Mouse (Mus musculus) WW6 (cell line): ENCODE results near the gene Olfr1368.

Experiments
- DNase-seq: peaks from one replicate; pipeline ENCODE4 v3.0.0-alpha.2; 2013; ENCODE audit warnings: low read depth, low spot score

The Olfr1368 gene

GRCm38 (mm10) chr13:21145767-21146166, at the start of gene Olfr1368:
Gene Olfr1368, minus strand, starts transcription at chr13:21145867.
- DNase-seq, result no peak

GRCm38 (mm10) chr13:21185521-21185920, 39.9 kb upstream of the Olfr1368 start:
- no peak for DNase-seq

GRCm38 (mm10) chr13:21183661-21184060, 38.0 kb upstream of the Olfr1368 start:
- DNase-seq, result no peak

- DNase-seq, result no peak
Measured at GRCm38 (mm10) chr13:21183066-21183465, 37.4 kb upstream of the Olfr1368 start.

DNA sequence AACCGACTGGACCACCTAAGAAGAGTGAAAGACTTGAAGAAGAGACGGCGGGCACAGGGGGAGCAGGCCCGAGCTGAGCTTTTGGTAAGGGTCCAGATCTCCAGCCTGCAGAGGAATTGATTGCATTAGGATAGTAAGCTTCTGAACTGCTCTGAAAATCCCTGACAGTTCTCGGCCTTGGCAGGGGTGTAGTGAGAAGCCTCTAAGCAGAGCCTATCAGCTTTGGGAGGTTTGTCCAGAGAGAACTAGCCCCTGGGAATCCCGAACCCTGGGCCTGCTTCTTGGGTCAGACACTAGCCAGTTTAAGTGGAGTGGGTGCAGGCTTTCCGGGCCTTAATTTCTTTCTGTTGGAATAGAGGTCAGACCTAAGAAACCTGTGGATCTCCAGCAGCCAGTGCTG, 36.3 kb upstream of the Olfr1368 start:
- no peak for DNase-seq

DNA sequence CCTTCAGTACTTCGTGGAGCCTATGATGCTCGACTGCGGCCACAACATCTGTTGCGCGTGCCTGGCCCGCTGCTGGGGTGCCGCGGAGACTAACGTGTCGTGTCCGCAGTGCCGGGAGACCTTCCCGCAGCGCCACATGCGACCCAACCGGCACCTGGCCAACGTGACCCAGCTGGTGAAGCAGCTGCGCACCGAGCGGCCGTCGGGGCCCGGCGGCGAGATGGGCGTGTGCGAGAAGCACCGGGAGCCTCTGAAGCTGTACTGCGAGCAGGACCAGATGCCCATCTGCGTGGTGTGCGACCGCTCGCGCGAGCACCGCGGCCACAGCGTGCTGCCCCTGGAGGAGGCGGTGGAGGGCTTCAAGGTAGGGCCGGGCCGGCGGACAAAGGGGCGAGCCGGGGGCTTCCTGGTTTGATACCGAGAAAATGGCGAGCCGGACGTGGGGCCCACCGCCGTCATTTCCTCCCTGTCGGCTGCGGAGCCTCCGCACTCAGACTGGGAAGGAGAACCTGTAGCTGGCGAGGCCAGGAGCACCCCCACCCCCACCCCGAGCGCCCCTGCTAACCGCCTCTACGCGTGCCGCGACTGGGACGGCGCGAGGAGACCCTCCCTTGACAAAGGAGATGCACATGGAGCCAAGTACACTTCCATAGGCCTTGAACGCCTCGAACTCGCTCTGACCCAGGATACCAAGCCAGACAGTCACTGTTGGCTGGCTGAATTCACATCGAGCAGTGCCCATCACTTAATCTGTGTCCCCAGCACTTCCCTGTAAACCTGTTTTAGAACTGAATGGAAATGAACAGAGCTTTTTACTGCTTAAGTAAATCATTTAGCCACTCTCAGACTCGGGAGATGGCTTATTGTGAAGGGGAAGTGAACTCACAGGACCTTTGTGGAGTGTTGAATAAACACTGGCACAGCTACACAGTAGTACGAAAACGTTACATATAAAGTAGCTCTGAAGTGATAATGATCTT, 35.2 kb upstream of the Olfr1368 start:
- no peak for DNase-seq

DNA sequence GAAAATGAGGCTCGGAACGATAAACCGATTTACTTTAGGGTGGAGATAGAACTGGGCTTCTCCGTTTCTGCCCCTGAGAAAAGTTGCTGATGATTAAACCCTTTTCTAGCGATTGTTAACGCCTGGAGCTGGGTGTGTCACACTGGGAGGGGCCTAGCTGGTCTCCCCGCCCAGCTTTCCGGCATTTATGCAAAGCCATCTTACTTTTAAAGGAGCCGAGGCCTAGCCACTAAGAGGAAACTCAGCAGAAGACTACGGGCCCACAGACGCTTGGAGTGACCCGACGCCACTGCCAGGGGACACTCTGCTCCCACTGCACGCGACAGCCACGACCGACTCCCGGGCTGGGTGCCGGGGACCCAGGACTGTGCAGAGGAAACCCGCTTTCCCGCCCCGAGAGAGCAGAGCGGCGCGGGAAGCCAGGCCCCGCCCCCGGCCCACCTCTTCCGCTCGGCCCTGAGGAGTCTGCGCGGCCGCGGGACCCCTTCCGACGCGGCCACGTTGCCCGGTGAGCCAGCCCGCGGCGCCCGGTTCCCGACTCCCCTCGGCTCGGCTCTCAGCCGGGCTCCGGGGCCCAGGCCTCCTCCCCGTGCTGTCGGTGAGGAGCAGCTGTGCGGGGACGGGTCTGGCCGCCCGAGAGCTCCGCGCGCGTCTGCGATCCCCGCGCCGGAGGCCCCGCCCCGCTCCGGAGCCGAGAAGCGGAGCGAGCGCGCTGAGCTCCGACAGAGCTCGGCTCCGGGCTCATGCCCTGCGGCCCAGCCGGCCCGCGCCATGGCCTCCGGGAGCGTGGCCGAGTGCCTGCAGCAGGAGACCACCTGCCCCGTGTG, 34.3 kb upstream of the Olfr1368 start:
- no peak for DNase-seq

DNA sequence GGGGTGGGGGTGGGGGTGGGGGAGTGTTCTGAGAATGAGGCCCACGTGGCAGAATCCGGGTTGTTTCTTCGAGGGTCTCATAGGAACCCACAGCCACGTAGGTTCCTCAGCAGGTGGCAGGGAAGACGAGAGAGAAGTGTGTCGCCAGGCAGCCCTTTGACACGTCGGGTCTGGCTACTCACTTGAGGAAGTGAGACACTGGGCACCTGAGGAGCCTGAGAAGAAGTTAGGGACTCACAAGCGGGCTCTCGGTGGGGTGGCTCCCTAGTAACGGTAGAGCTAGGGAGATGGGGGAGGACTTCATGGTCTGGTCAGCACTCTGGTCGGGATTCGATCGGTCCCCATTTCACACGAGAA, 33.7 kb upstream of the Olfr1368 start, which contains the start of gene Trim27:
Gene Trim27, plus strand, starts transcription at position 79 of the 357 bp plus-strand sequence.
- DNase-seq, result no peak

DNA sequence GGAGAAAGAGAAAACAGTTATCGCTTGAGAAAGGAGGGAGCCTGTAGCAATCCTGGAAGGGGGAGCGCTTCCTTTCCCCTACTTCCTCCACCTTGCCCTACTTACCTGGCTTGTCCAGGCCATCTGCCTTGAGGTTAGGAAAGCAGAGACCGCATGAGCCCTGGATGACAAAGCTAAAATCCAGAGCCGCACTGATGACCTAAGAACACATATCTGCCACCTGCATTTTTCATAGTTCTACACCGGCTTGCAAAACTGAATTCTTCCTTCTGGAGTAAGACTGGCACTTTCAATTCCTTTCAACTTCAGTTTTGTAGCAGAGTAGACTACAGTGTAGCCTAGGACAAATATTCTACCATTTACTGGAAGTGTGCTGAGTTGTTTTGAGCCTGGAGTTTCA, 32.7 kb upstream of the Olfr1368 start:
- DNase-seq, result no peak

DNA sequence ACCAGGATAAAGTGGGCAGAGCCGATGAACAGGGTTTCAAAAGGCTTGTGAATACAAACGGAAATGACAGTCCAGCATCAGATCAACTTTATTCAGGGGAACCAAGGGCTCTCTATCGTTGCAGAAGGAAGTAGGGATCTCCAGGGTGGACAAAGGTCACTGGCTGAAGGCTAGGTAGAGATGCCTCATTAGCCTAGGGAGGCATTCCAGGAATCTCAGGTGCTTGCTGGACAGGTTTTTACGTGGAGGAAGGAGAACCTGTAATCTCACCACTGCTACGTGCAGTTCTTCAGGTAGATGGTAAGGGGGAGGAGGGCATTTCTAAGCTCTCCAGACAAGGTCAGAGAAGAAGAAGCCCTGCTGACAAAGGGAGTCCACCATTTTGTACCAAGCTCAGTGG, 32.0 kb upstream of the Olfr1368 start:
- no peak for DNase-seq

GRCm38 (mm10) chr13:21176733-21177132, 31.1 kb upstream of the Olfr1368 start:
- no peak for DNase-seq

DNA sequence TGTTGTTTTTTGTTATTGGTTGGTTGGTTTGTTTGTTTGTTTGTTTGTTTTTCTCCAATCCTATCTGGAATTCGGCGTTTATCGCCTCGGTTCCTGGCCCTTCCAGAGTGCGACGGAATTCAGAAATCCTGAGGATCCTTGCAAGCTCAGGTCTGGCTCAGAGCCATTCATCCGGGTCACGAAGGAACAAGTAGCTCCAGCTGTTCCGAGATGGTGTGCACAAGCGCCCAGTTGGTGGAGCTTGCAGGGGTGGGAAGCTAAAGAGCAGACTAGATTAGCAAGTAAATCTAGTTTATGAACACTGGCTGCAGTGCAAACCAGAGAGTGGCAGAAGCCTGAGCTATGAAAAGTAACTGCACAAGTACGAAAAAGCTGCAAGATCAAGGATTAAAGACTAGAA, 27.4 kb upstream of the Olfr1368 start:
- DNase-seq, result no peak

- no peak for DNase-seq
Measured at GRCm38 (mm10) chr13:21172241-21173027, 26.8 kb upstream of the Olfr1368 start.

DNA sequence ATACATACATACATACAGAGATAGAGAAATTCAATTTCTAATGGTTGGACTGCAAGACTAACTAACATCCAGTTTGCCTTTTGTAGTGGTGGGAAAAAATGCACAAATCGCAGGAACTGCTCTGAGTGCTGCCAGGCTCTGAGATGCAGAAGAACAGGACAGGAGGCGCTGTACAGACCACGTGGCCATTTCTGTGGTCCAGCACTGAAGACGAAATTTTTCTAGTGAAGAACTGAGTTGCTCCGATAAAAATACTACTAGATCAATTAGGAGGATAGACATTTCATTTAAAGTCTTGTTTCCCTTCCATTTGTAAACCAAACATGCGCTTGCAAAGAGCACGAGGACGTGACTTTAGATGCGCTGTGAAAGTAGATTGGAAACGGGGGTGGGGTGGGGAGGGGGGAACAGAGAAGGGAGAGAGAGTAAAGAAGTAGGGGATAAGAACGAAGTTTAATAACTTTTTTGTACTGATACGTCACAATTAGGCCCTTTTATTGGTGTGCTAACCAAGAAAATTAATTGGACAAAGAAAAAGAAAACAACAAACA, 26.0 kb upstream of the Olfr1368 start:
- DNase-seq, result no peak

DNA sequence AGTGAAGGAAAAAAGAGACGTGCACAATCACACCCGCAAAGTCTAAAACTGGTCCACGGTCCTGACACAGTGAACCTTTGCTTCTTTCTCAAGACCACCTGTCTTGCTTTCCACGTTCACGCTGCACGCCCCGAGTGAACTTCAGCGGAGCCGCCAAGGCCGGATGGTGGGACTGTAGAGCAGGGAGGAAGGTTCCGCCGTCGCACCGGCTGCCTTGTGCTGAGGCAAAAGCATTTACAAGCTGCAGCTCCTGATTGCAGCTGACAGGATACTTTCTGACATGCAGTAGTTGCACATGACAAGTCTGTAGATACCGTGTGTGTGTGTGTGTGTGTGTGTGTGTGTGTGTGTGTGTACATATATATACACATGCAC, 25.5 kb upstream of the Olfr1368 start:
- no peak for DNase-seq

DNA sequence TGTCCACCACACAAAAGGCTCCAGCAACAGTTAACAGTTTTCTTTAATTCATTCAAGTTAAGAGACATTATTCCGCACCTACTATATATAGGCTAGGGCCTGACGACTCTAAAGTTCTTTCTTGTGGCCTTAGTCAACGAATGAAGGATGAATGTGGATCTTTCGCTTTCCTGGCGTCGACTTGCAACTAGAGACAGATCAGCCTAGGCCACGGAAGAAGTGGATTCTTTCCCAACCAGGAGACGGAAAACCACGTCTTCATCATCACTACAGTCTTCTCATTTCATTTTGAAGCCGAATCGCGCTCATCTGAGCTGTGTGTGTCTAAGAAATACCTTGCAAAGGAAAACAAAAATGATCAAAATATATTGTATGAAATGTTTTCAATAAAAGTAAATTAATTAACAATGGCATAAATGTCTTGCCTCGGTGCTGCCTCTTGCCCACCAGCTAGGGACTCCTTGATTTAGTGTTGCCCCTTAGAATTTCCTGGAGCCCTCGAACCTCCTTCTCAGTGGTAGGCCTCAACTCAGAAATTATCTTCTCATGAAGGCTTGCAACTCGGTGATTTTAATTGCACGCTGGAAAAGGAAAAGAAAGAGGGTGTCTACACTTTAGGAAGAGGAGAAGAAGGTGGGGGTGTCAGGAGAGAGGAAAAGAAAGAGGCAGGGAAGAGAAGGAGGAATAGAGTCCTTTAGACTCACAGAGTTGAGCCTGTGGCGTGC, 24.9 kb upstream of the Olfr1368 start:
- no peak for DNase-seq

GRCm38 (mm10) chr13:21169657-21170430, 24.2 kb upstream of the Olfr1368 start:
- DNase-seq, result no peak

GRCm38 (mm10) chr13:21169121-21169656, 23.5 kb upstream of the Olfr1368 start:
- DNase-seq, result no peak

DNA sequence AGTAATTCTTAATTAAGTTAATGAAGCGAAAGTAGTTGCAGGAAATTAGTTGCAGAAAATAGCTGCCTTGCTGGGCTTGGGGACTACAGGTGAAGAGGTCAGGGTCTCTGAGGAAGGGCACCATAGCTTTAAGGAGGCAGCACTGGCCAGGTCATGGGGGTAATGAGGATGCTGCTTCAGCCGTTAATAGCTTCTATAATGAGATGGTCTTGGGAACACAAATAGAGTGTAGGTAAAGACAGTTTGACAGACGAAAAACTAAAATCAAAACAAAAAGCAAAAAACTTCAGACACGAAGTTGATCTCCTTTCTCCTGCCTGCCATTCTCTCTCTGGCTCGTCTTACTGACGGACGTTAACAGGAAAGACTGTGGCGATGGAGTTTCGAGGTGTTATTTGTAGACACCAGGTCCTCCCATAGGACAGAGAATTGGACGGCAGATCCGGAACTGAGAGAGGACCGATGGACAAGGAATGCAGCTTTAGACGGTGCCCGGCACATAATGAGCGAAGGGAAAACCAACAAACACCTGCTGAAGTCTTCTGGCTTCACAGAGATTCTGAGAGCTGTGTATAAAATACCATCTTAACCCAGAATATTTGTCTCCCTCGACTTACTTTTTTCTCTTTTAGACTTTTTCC, 22.8 kb upstream of the Olfr1368 start:
- DNase-seq, result no peak
